Mouse (Mus musculus): ENCODE results near the gene Grwd1. TPM values are rescaled to one million over a fixed set of nuclear protein-coding genes. Genes with fewer than 3 reads are reported as not detected.

The Grwd1 gene
- total RNA-seq, 1 experiment: 107 TPM

- in situ Hi-C loops (cut with MboI; ENCODE audit: low sequenced_read_pairs in 2 of 2, unreplicated experiment in 2 of 2): no loop called here
- peaks cover 0 to 4% of the 10 kb centered on the region in 2 experiments; a peak in 1 of 4 replicates for H3K4me1 ChIP-seq (ENCODE audit: control insufficient read depth in 2 of 2, insufficient read depth in 2 of 2, low read length in 2 of 2, poor library complexity in 1 of 2)
- no peak overlapping the region for H3K27ac ChIP-seq (ENCODE audit: insufficient read depth, low read depth, low read length, poor library complexity, severe bottlenecking)
- H3K9ac ChIP-seq (ENCODE audit: insufficient read depth, low read depth, low read length, poor library complexity, severe bottlenecking): no peak overlapping the region
- H3K36me3 ChIP-seq (ENCODE audit: control insufficient read depth, insufficient read depth, low read length, poor library complexity, severe bottlenecking): peaks cover 31% of the 10 kb centered on the region
- H3K4me3 ChIP-seq (ENCODE audit: insufficient read depth in 1 of 2, low read depth in 1 of 2, low read length in 2 of 2, poor library complexity in 1 of 2, severe bottlenecking in 1 of 2): no peak overlapping the region
- H3K9me3 ChIP-seq (ENCODE audit: control insufficient read depth, insufficient read depth, low read depth, low read length): no peaks in the 10 kb centered on the region
- TF ChIP-seq HCFC1 (IDR thresholded peaks at IDR 0.05; ENCODE audit: borderline replicate concordance, insufficient read depth, low read length): no peak
- no peak for TF ChIP-seq MAFK (IDR thresholded peaks at IDR 0.05; ENCODE audit: insufficient read depth, low read depth, low read length)
- no peak for TF ChIP-seq ZNF384 (IDR thresholded peaks at IDR 0.05; ENCODE audit: low read depth, low read length)
- no peak for TF ChIP-seq ZC3H11A (IDR thresholded peaks at IDR 0.05; ENCODE audit: borderline replicate concordance, low read depth, low read length)
- TF ChIP-seq CHD2 (IDR thresholded peaks at IDR 0.05; ENCODE audit: low read depth, low read length): no peak
- no peak for DNase-seq (ENCODE audit: low read depth, low spot score)
Observed at GRCm38 (mm10) chr7:45820913-45821312, 9.8 kb downstream of the Grwd1 start.

GRCm38 (mm10) chr7:45819843-45820242, 10.9 kb downstream of the Grwd1 start:
- in situ Hi-C loops (cut with MboI; ENCODE audit: low sequenced_read_pairs in 2 of 2, unreplicated experiment in 2 of 2): no loop called here
- no peak for TF ChIP-seq ZNF384 (IDR thresholded peaks at IDR 0.05; ENCODE audit: low read depth, low read length)
- no peak for TF ChIP-seq HCFC1 (IDR thresholded peaks at IDR 0.05; ENCODE audit: borderline replicate concordance, insufficient read depth, low read length)
- TF ChIP-seq MAFK (IDR thresholded peaks at IDR 0.05; ENCODE audit: insufficient read depth, low read depth, low read length): no peak
- TF ChIP-seq ZC3H11A (IDR thresholded peaks at IDR 0.05; ENCODE audit: borderline replicate concordance, low read depth, low read length): no peak
- no peak for TF ChIP-seq CHD2 (IDR thresholded peaks at IDR 0.05; ENCODE audit: low read depth, low read length)
- Histone ChIP-seq H3K4me1 (ENCODE audit: control insufficient read depth in 2 of 2, insufficient read depth in 2 of 2, low read length in 2 of 2, poor library complexity in 1 of 2) (peaks cover 0 to 7% of the 10 kb centered on the region in 2 experiments; a peak in 1 of 4 replicates), H3K27ac (ENCODE audit: insufficient read depth, low read depth, low read length, poor library complexity, severe bottlenecking) (no peak overlapping the region), H3K9me3 (ENCODE audit: control insufficient read depth, insufficient read depth, low read depth, low read length) (no peaks in the 10 kb centered on the region), H3K9ac (ENCODE audit: insufficient read depth, low read depth, low read length, poor library complexity, severe bottlenecking) (peak overlapping the region; percentile 2), H3K36me3 (ENCODE audit: control insufficient read depth, insufficient read depth, low read length, poor library complexity, severe bottlenecking) (peaks cover 21% of the 10 kb centered on the region), H3K4me3 (ENCODE audit: insufficient read depth in 1 of 2, low read depth in 1 of 2, low read length in 2 of 2, poor library complexity in 1 of 2, severe bottlenecking in 1 of 2) (peak overlapping the region; percentile 29 to 42; a peak in 2 of 4 replicates)
- no peak for DNase-seq (ENCODE audit: low read depth, low spot score)

- no peak overlapping the region for H3K27ac ChIP-seq (ENCODE audit: insufficient read depth, low read depth, low read length, poor library complexity, severe bottlenecking)
- no peak overlapping the region for H3K4me3 ChIP-seq (ENCODE audit: insufficient read depth in 1 of 2, low read depth in 1 of 2, low read length in 2 of 2, poor library complexity in 1 of 2, severe bottlenecking in 1 of 2)
- no peak overlapping the region for H3K9ac ChIP-seq (ENCODE audit: insufficient read depth, low read depth, low read length, poor library complexity, severe bottlenecking)
- TF ChIP-seq HCFC1 (IDR thresholded peaks at IDR 0.05; ENCODE audit: borderline replicate concordance, insufficient read depth, low read length): no peak
- no peak for TF ChIP-seq MAFK (IDR thresholded peaks at IDR 0.05; ENCODE audit: insufficient read depth, low read depth, low read length)
- no peak for TF ChIP-seq CHD2 (IDR thresholded peaks at IDR 0.05; ENCODE audit: low read depth, low read length)
- H3K4me1 ChIP-seq (ENCODE audit: control insufficient read depth in 2 of 2, insufficient read depth in 2 of 2, low read length in 2 of 2, poor library complexity in 1 of 2): peaks cover 2 to 10% of the 10 kb centered on the region in 2 experiments; a peak in 1 of 4 replicates
- no peaks in the 10 kb centered on the region for H3K9me3 ChIP-seq (ENCODE audit: control insufficient read depth, insufficient read depth, low read depth, low read length)
- in situ Hi-C loops (cut with MboI; ENCODE audit: low sequenced_read_pairs in 2 of 2, unreplicated experiment in 2 of 2): no loop called here
- DNase-seq (ENCODE audit: low read depth, low spot score): no peak
- H3K36me3 ChIP-seq (ENCODE audit: control insufficient read depth, insufficient read depth, low read length, poor library complexity, severe bottlenecking): peaks cover 18% of the 10 kb centered on the region
Observed at GRCm38 (mm10) chr7:45815984-45816351, 14.8 kb downstream of the Grwd1 start.

GRCm38 (mm10) chr7:45815323-45815983, 15.3 kb downstream of the Grwd1 start:
- H3K4me3 ChIP-seq (ENCODE audit: insufficient read depth in 1 of 2, low read depth in 1 of 2, low read length in 2 of 2, poor library complexity in 1 of 2, severe bottlenecking in 1 of 2): no peak overlapping the region
- DNase-seq (ENCODE audit: low read depth, low spot score): no peak
- TF ChIP-seq HCFC1 (IDR thresholded peaks at IDR 0.05; ENCODE audit: borderline replicate concordance, insufficient read depth, low read length) (no peak), CHD2 (IDR thresholded peaks at IDR 0.05; ENCODE audit: low read depth, low read length) (no peak)
- peaks cover 2 to 10% of the 10 kb centered on the region in 2 experiments; a peak in 1 of 4 replicates for H3K4me1 ChIP-seq (ENCODE audit: control insufficient read depth in 2 of 2, insufficient read depth in 2 of 2, low read length in 2 of 2, poor library complexity in 1 of 2)
- H3K27ac ChIP-seq (ENCODE audit: insufficient read depth, low read depth, low read length, poor library complexity, severe bottlenecking): no peak overlapping the region
- peaks cover 23% of the 10 kb centered on the region for H3K36me3 ChIP-seq (ENCODE audit: control insufficient read depth, insufficient read depth, low read length, poor library complexity, severe bottlenecking)
- H3K9me3 ChIP-seq (ENCODE audit: control insufficient read depth, insufficient read depth, low read depth, low read length): no peaks in the 10 kb centered on the region
- peak overlapping the region; percentile 13; the same call in 1 of the 2 replicates for H3K9ac ChIP-seq (ENCODE audit: insufficient read depth, low read depth, low read length, poor library complexity, severe bottlenecking)
- in situ Hi-C loops (cut with MboI; ENCODE audit: low sequenced_read_pairs in 2 of 2, unreplicated experiment in 2 of 2): no loop called here

All from ES-E14 (cell line).